Mouse (Mus musculus): Measurements from ENCODE around the gene Antxr1.

DNA sequence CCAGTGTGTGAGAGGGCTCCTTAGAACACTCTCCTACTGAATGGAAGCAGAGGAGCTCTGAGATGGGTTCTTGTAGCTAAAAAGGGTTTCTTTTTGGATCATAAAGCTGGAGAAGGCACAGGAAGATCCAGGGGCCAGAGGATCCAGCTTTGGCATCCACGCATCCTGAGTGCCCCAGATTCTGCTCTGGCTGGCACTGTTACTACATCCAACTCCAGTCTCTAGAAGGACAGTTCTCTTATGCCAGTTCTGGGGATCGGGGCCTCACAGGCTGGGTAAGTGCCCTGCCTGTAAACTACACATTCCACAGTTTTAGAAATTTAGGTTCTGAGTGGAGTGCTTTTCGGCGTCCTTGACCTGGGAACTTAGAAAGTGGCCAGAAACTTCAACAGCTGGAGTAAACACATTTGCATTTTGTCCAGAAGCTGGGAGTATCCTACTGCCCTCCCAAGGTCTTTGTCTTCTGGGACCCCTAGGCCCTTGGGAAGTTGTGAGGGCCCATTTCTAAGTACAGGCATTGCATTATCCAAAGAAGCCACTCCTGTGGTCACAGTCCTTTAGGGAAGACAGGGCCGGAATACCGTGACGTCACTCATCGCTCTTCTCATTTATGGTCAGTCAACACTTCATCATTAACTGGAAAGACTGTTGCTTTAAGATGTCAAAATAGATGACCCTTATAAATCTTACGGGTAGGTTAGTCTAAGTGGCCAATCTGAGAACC, 235.2 kb downstream of the Antxr1 start:
- TF ChIP-seq CTCF (IDR thresholded peaks at IDR 0.05; ENCODE audit: low read depth) (no peak), EP300 (optimal IDR thresholded peaks at IDR 0.05) (no peak)

Measured in stomach, postnatal 0 days (tissue).